9 mouse cellular contexts compared by ENCODE assay signal in the genomic region with DNA sequence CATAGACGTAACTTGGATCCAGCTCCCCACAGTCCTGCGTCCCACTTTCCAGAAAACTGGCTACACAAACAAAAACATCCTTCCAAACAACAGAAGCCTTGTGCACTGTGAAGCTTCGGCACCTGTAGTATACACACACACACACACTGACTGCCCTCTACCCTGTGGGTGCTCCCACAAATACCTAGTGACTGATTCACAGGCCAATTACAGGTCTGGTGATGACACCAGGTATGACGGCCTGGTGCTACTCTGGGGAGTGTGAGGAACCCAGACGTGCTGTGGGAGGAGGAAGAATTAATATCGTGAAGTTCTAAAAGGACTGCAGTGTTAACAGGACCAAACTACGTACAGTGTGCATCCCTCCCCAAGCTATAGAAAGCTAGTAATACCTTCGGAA. TPM values are rescaled to one million over a fixed set of nuclear protein-coding genes. Genes with fewer than 3 reads are reported as not detected.
DNase-seq lines count a peak whose midpoint lies in the region; ATAC-seq lines count a peak whose summit lies in the region.
"Had no signal": no experiment of that assay in that cellular context is flagged by ENCODE, and none has a peak within 500 bp of the region (broad histone marks: within the 10 kb centered on the region; RNA-seq: fewer than 3 reads in every experiment).

No protein-coding gene starts in this region.

- no peak overlapping the region for H3K4me3 ChIP-seq in liver, embryonic 11.5 days (ENCODE audit: low read depth, low read length)
- H3K4me3 ChIP-seq in forebrain, embryonic 13.5 days = peak overlapping the region; percentile 70
- H3K4me3 ChIP-seq in limb, embryonic 11.5 days (ENCODE audit: low read depth, low read length) = peak overlapping the region; percentile 90; the same call in 1 of the 2 replicates
- peak overlapping the region; percentile 98 for H3K4me3 ChIP-seq in neural tube, embryonic 13.5 days

- H3K4me1 ChIP-seq in liver, embryonic 11.5 days (replicated peaks; ENCODE audit: control insufficient read depth, insufficient read depth, low read length) = peaks cover 4% of the 10 kb centered on the region; the same call in 1 of the 2 replicates
- peaks cover 37% of the 10 kb centered on the region for H3K4me1 ChIP-seq in forebrain, embryonic 13.5 days
- peaks cover 5% of the 10 kb centered on the region for H3K4me1 ChIP-seq in limb, embryonic 11.5 days (ENCODE audit: control insufficient read depth, insufficient read depth, low read length)
- H3K4me1 ChIP-seq in neural tube, embryonic 13.5 days (replicated peaks) = peaks cover 38% of the 10 kb centered on the region

- ATAC-seq in liver, embryonic 11.5 days (replicated peaks; ENCODE audit: low FRiP score) = no peak
- no peak for ATAC-seq in forebrain, embryonic 13.5 days
- no peak for ATAC-seq in limb, embryonic 11.5 days (ENCODE audit: insufficient number of reproducible peaks, low FRiP score, low TSS enrichment, low read depth)
- no peak for ATAC-seq in neural tube, embryonic 13.5 days (ENCODE audit: low read depth)
- no peak for ATAC-seq in frontal cortex, adult (ENCODE audit: low TSS enrichment)

- intact Hi-C loops in left cerebral cortex, postnatal 25 days (cut with DNase I) = loop anchor here (5.0 kb wide), 2 partner anchors 70 to 80 kb away; no protein-coding TSS in a partner anchor

- peak overlapping the region; percentile 97 for H3K4me2 ChIP-seq in liver, embryonic 11.5 days
- H3K4me2 ChIP-seq in forebrain, embryonic 13.5 days = peak overlapping the region; percentile 72
- H3K4me2 ChIP-seq in limb, embryonic 11.5 days (ENCODE audit: low read depth, severe bottlenecking) = peak overlapping the region; percentile 58
- H3K4me2 ChIP-seq in neural tube, embryonic 13.5 days = peak overlapping the region; percentile 70

- 71% methylated on average over 8 of the region's 8 CpGs for WGBS in liver, embryonic 11.5 days
- 10% methylated on average over 8 of the region's 8 CpGs for WGBS in forebrain, embryonic 13.5 days
- WGBS in limb, embryonic 11.5 days = 60% methylated on average over 8 of the region's 8 CpGs
- 27% methylated on average over 8 of the region's 8 CpGs for WGBS in neural tube, embryonic 13.5 days

- no peak for DNase-seq in liver, embryonic 11.5 days (ENCODE audit: low spot score)
- no peak for DNase-seq in liver
- no peak for DNase-seq in limb, embryonic 11.5 days (ENCODE audit: low spot score)
- DNase-seq in right cerebral cortex, adult 2 months (ENCODE audit: low spot score in 2 of 2) = no peak
- no peak for DNase-seq in left cerebral cortex, postnatal 25 days (ENCODE audit: low spot score in 2 of 2)

- H3K27me3 ChIP-seq in liver, embryonic 11.5 days (replicated peaks; ENCODE audit: control insufficient read depth, insufficient read depth, low read length) = no peaks in the 10 kb centered on the region
- no peaks in the 10 kb centered on the region for H3K27me3 ChIP-seq in forebrain, embryonic 13.5 days
- H3K27me3 ChIP-seq in limb, embryonic 11.5 days (ENCODE audit: control insufficient read depth, insufficient read depth, low read length) = no peaks in the 10 kb centered on the region
- H3K27me3 ChIP-seq in neural tube, embryonic 13.5 days = no peaks in the 10 kb centered on the region
- H3K27me3 ChIP-seq: Patski had no signal

- H3K9ac ChIP-seq in liver, embryonic 11.5 days (ENCODE audit: low read depth, low read length) = no peak overlapping the region
- H3K9ac ChIP-seq in forebrain, embryonic 13.5 days = peak overlapping the region; percentile 86
- no peak overlapping the region for H3K9ac ChIP-seq in limb, embryonic 11.5 days (ENCODE audit: low read length)
- peak overlapping the region; percentile 95 for H3K9ac ChIP-seq in neural tube, embryonic 13.5 days

- no peaks in the 10 kb centered on the region for H3K9me3 ChIP-seq in liver, embryonic 11.5 days (ENCODE audit: control insufficient read depth, low read length)
- no peaks in the 10 kb centered on the region for H3K9me3 ChIP-seq in forebrain, embryonic 13.5 days (replicated peaks)
- no peaks in the 10 kb centered on the region for H3K9me3 ChIP-seq in limb, embryonic 11.5 days (ENCODE audit: control insufficient read depth, low read length)
- no peaks in the 10 kb centered on the region for H3K9me3 ChIP-seq in neural tube, embryonic 13.5 days

- H3K36me3 ChIP-seq in liver, embryonic 11.5 days (ENCODE audit: control insufficient read depth, insufficient read depth, low read length) = no peaks in the 10 kb centered on the region
- H3K36me3 ChIP-seq in forebrain, embryonic 13.5 days (ENCODE audit: poor library complexity, severe bottlenecking) = peaks cover 23% of the 10 kb centered on the region; the same call in 1 of the 2 replicates
- H3K36me3 ChIP-seq in limb, embryonic 11.5 days (ENCODE audit: control insufficient read depth, insufficient read depth, low read length) = no peaks in the 10 kb centered on the region
- H3K36me3 ChIP-seq in neural tube, embryonic 13.5 days = peaks cover 11% of the 10 kb centered on the region

- H3K27ac ChIP-seq in liver, embryonic 11.5 days (ENCODE audit: low read depth, low read length) = no peak overlapping the region
- no peak overlapping the region for H3K27ac ChIP-seq in forebrain, embryonic 13.5 days
- no peak overlapping the region for H3K27ac ChIP-seq in limb, embryonic 11.5 days (replicated peaks; ENCODE audit: low read depth, low read length)
- 0 out of 2 replicates have a peak overlapping the region, but pooled peaks have one; percentile 18 for H3K27ac ChIP-seq in neural tube, embryonic 13.5 days (replicated peaks)

RNA-seq across cellular contexts. Expression of a gene that starts 1.8 kb away (rescaled TPM):
- 6.7 and 7.1 TPM in 2 replicates for polyA plus RNA-seq in liver, embryonic 11.5 days (2014; fragmentation: Nextera tagmentation; extraction: Ambion mirVana)
- polyA plus RNA-seq in forebrain, embryonic 13.5 days (2015; fragmentation: Nextera tagmentation; extraction: Ambion mirVana) = 11.9 and 12.5 TPM in 2 replicates
- 11.6 and 12.7 TPM in 2 replicates for polyA plus RNA-seq in limb, embryonic 11.5 days (2014; fragmentation: Nextera tagmentation; extraction: Ambion mirVana)
- 6.4 and 7.4 TPM in 2 replicates for polyA plus RNA-seq in neural tube, embryonic 13.5 days (2015; fragmentation: Nextera tagmentation; extraction: Ambion mirVana)
- total RNA-seq in left cerebral cortex, postnatal 25 days (2021) = 1 to 10 TPM; 3.2 to 4.3 TPM

Comparison
In these comparisons a context has a peak if more than half of its experiments do, and no peak if none do; other contexts are left out.
1. H3K9ac ChIP-seq: peak in forebrain, embryonic 13.5 days (single experiment) and neural tube, embryonic 13.5 days (single experiment); none in liver, embryonic 11.5 days (single experiment) and limb, embryonic 11.5 days (single experiment).
2. Peak in every context shown above with its lines, with median percentiles within 50 percentile points of each other: H3K4me2 ChIP-seq.